26 mouse cellular contexts compared by ENCODE assay signal in genomic region chr5:111410665-111411064, GRCm38 (mm10). TPM values are rescaled to one million over a fixed set of nuclear protein-coding genes. Genes with fewer than 3 reads are reported as not detected.
"Had no signal": no experiment of that assay in that cellular context is flagged by ENCODE, and none has a peak within 500 bp of the region (broad histone marks: within the 10 kb centered on the region; RNA-seq: fewer than 3 reads in every experiment).

No protein-coding gene starts in this region.

- ATAC-seq: forebrain, embryonic 16.5 days; hindbrain, embryonic 16.5 days; inflammation-experienced regulatory T-cells, adult 6 months; intestine, embryonic 15.5 days; intestine, postnatal 0 days had no signal

- H3K27ac ChIP-seq: heart, embryonic 10.5 days; heart, embryonic 15.5 days; hindbrain, embryonic 13.5 days; intestine, embryonic 15.5 days; layer of hippocampus, adult 2 months; left cerebral cortex, adult 2 months; limb, embryonic 10.5 days; limb, embryonic 12.5 days; liver, embryonic 13.5 days; liver, embryonic 15.5 days had no signal

- H3K4me3 ChIP-seq: heart, embryonic 10.5 days; heart, embryonic 12.5 days; heart, embryonic 15.5 days; hindbrain, embryonic 13.5 days; intestine, embryonic 15.5 days; layer of hippocampus, adult 2 months; left cerebral cortex, adult 2 months; limb, embryonic 10.5 days; limb, embryonic 12.5 days; liver, embryonic 13.5 days; liver, embryonic 15.5 days had no signal

- H3K9me3 ChIP-seq: heart, embryonic 10.5 days; heart, embryonic 12.5 days; heart, embryonic 15.5 days; hindbrain, embryonic 13.5 days; intestine, embryonic 15.5 days; limb, embryonic 10.5 days; limb, embryonic 12.5 days; liver, embryonic 13.5 days; liver, embryonic 15.5 days had no signal

- H3K9ac ChIP-seq: heart, embryonic 15.5 days; hindbrain, embryonic 13.5 days; intestine, embryonic 15.5 days; liver, embryonic 13.5 days; liver, embryonic 15.5 days had no signal

- H3K36me3 ChIP-seq: heart, embryonic 10.5 days; heart, embryonic 12.5 days; heart, embryonic 15.5 days; hindbrain, embryonic 13.5 days; intestine, embryonic 15.5 days; limb, embryonic 10.5 days; limb, embryonic 12.5 days; liver, embryonic 13.5 days; liver, embryonic 15.5 days had no signal

- H3K4me2 ChIP-seq: heart, embryonic 12.5 days; heart, embryonic 15.5 days; hindbrain, embryonic 13.5 days; intestine, embryonic 15.5 days; limb, embryonic 12.5 days; liver, embryonic 11.5 days; liver, embryonic 13.5 days; liver, embryonic 15.5 days had no signal

- DNase-seq: gastrocnemius, postnatal 14 days; heart, adult 18-20 months; heart, postnatal 14 days; heart, postnatal 4 days; kidney, adult 18-20 months; kidney, adult 8-10 months; kidney, postnatal 10 days; kidney, postnatal 25 days; kidney, postnatal 4 days; liver; liver, embryonic 13.5 days had no signal

RNA-seq across cellular contexts. Expression of gene Mn1, which starts 6.5 kb away (rescaled TPM):
- polyA plus RNA-seq: inflammation-experienced regulatory T-cells, adult 6 months had no signal
